Mouse (Mus musculus): ENCODE results near the gene Zfp970.
"Not testable (repeated sequence)": the region's sequence is repeated elsewhere in the genome, so short reads cannot be mapped to it uniquely, and the experiment has no call there.

Zfp970 gene

GRCm38 (mm10) chr2:177464676-177465075 is at the start of gene Zfp970:
Gene Zfp970 (plus strand): TSS chr2:177464733.
- DNase-seq (ENCODE audit: low read depth, low spot score): not testable (repeated sequence)

- not testable (repeated sequence) for DNase-seq (ENCODE audit: low read depth, low spot score)
Measured at GRCm38 (mm10) chr2:177468222-177468621, 3.7 kb downstream of the Zfp970 start.

GRCm38 (mm10) chr2:177472261-177472660 is 7.7 kb downstream of the Zfp970 start:
- DNase-seq (ENCODE audit: low read depth, low spot score): not testable (repeated sequence)

GRCm38 (mm10) chr2:177481971-177482370 is 17.4 kb downstream of the Zfp970 start:
- DNase-seq (ENCODE audit: low read depth, low spot score): not testable (repeated sequence)

- not testable (repeated sequence) for DNase-seq (ENCODE audit: low read depth, low spot score)
Measured at GRCm38 (mm10) chr2:177483238-177483948, 18.9 kb downstream of the Zfp970 start.

- DNase-seq (ENCODE audit: low read depth, low spot score): not testable (repeated sequence)
Measured at GRCm38 (mm10) chr2:177498067-177498466, 33.5 kb downstream of the Zfp970 start, which contains the start of gene Gm14403. Gene Gm14403 (plus strand): TSS chr2:177498215.

- not testable (repeated sequence) for DNase-seq (ENCODE audit: low read depth, low spot score)
Measured at GRCm38 (mm10) chr2:177499182-177499581, 34.6 kb downstream of the Zfp970 start.

GRCm38 (mm10) chr2:177505211-177505719 is 40.7 kb downstream of the Zfp970 start:
- DNase-seq (ENCODE audit: low read depth, low spot score): not testable (repeated sequence)

GRCm38 (mm10) chr2:177511381-177511780 is 46.8 kb downstream of the Zfp970 start:
- DNase-seq (ENCODE audit: low read depth, low spot score): not testable (repeated sequence)

- DNase-seq (ENCODE audit: low read depth, low spot score): not testable (repeated sequence)
Measured at GRCm38 (mm10) chr2:177511972-177512371, 47.4 kb downstream of the Zfp970 start.

GRCm38 (mm10) chr2:177513991-177514479 is 49.5 kb downstream of the Zfp970 start:
- DNase-seq (ENCODE audit: low read depth, low spot score): not testable (repeated sequence)

GRCm38 (mm10) chr2:177517746-177518145 is 53.2 kb downstream of the Zfp970 start:
- DNase-seq (ENCODE audit: low read depth, low spot score): not testable (repeated sequence)

- DNase-seq (ENCODE audit: low read depth, low spot score): not testable (repeated sequence)
Measured at GRCm38 (mm10) chr2:177518354-177518753, 53.8 kb downstream of the Zfp970 start.

GRCm38 (mm10) chr2:177518960-177519359 is 54.4 kb downstream of the Zfp970 start:
- not testable (repeated sequence) for DNase-seq (ENCODE audit: low read depth, low spot score)

- DNase-seq (ENCODE audit: low read depth, low spot score): no peak
Measured at GRCm38 (mm10) chr2:177520035-177520434, 55.5 kb downstream of the Zfp970 start.

GRCm38 (mm10) chr2:177523061-177523460 is 58.5 kb downstream of the Zfp970 start:
- no peak for DNase-seq (ENCODE audit: low read depth, low spot score)

- not testable (repeated sequence) for DNase-seq (ENCODE audit: low read depth, low spot score)
Measured at GRCm38 (mm10) chr2:177523674-177524073, 59.1 kb downstream of the Zfp970 start.

GRCm38 (mm10) chr2:177524171-177524570 is 59.6 kb downstream of the Zfp970 start:
- not testable (repeated sequence) for DNase-seq (ENCODE audit: low read depth, low spot score)

Measured in embryo, embryonic 11.5 days (tissue).